12 mouse cellular contexts compared by ENCODE assay signal in genomic region chr7:15961239-15961638, GRCm38 (mm10). TPM values are rescaled to one million over a fixed set of nuclear protein-coding genes. Genes with fewer than 3 reads are reported as not detected.
A peak's percentile ranks its signal among the peaks of the same experiment; 100 is the strongest.
DNase-seq lines count a peak whose midpoint lies in the region; ATAC-seq and TF ChIP-seq lines count a peak whose summit lies in the region.
"Had no signal": no experiment of that assay in that cellular context is flagged by ENCODE, and none has a peak within 500 bp of the region (broad histone marks: within the 10 kb centered on the region; RNA-seq: fewer than 3 reads in every experiment).

No protein-coding gene starts in this region.

- intact Hi-C loops in left cerebral cortex, postnatal 14 days (cut with DNase I), result no loop called here

- WGBS in intestine, embryonic 14.5 days, result 51% methylated on average over 4 of the region's 4 CpGs
- 46% methylated on average over 4 of the region's 4 CpGs for WGBS in intestine, postnatal 0 days

- no peak overlapping the region for H3K4me3 ChIP-seq in intestine, embryonic 14.5 days (ENCODE audit: low read depth, low read length)
- H3K4me3 ChIP-seq in intestine, postnatal 0 days (ENCODE audit: low read depth, low read length), result no peak overlapping the region
- H3K4me3 ChIP-seq in embryonic fibroblast, embryonic 13.5 days (ENCODE audit: insufficient read depth, low read length), result no peak overlapping the region
- H3K4me3 ChIP-seq: embryonic facial prominence, embryonic 12.5 days; hindbrain, embryonic 10.5 days; limb, embryonic 12.5 days had no signal

- no peak for TF ChIP-seq POLR2A in embryonic fibroblast, embryonic 13.5 days (IDR thresholded peaks at IDR 0.05; ENCODE audit: low read depth, low read length)

- peaks cover 37% of the 10 kb centered on the region for H3K36me3 ChIP-seq in intestine, embryonic 14.5 days (ENCODE audit: control insufficient read depth, insufficient read depth, low read length)
- H3K36me3 ChIP-seq in intestine, postnatal 0 days (ENCODE audit: control insufficient read depth, insufficient read depth), result peaks cover 18% of the 10 kb centered on the region; the same call in 1 of the 2 replicates
- H3K36me3 ChIP-seq: limb, embryonic 12.5 days had no signal

- TF ChIP-seq CTCF in intestine, postnatal 0 days (IDR thresholded peaks at IDR 0.05; ENCODE audit: low read depth), result no peak
- no peak for TF ChIP-seq CTCF in embryonic fibroblast, embryonic 13.5 days (IDR thresholded peaks at IDR 0.05; ENCODE audit: borderline replicate concordance, insufficient read depth, low read length)

- 0 out of 2 replicates have a peak overlapping the region, but pooled peaks have one; percentile 90 for H3K27ac ChIP-seq in intestine, embryonic 14.5 days (ENCODE audit: low read depth)
- no peak overlapping the region for H3K27ac ChIP-seq in intestine, postnatal 0 days (ENCODE audit: low read depth, low read length)
- H3K27ac ChIP-seq in embryonic fibroblast, embryonic 13.5 days (ENCODE audit: insufficient read depth, low read length), result peak overlapping the region; percentile 74

- no peak overlapping the region for H3K9ac ChIP-seq in intestine, embryonic 14.5 days (ENCODE audit: low read length)
- no peak overlapping the region for H3K9ac ChIP-seq in intestine, postnatal 0 days (ENCODE audit: low read depth, low read length)
- H3K9ac ChIP-seq: embryonic facial prominence, embryonic 12.5 days had no signal

- H3K9me3 ChIP-seq in intestine, embryonic 14.5 days (ENCODE audit: control insufficient read depth, low read length), result no peaks in the 10 kb centered on the region
- H3K9me3 ChIP-seq in intestine, postnatal 0 days (ENCODE audit: control insufficient read depth), result no peaks in the 10 kb centered on the region
- H3K9me3 ChIP-seq: embryonic facial prominence, embryonic 12.5 days; limb, embryonic 12.5 days had no signal

- H3K27me3 ChIP-seq in intestine, embryonic 14.5 days (replicated peaks; ENCODE audit: control insufficient read depth, insufficient read depth, low read length), result no peaks in the 10 kb centered on the region
- H3K27me3 ChIP-seq in intestine, postnatal 0 days (replicated peaks; ENCODE audit: control insufficient read depth, insufficient read depth, low read length), result no peaks in the 10 kb centered on the region

- H3K4me1 ChIP-seq in intestine, embryonic 14.5 days (replicated peaks; ENCODE audit: control insufficient read depth, insufficient read depth, low read length), result peaks cover 33% of the 10 kb centered on the region
- peaks cover 8% of the 10 kb centered on the region; the same call in 1 of the 2 replicates for H3K4me1 ChIP-seq in intestine, postnatal 0 days (replicated peaks; ENCODE audit: control insufficient read depth, insufficient read depth, low read length)
- peaks cover 28% of the 10 kb centered on the region for H3K4me1 ChIP-seq in embryonic fibroblast, embryonic 13.5 days (ENCODE audit: control insufficient read depth, insufficient read depth, low read length)

- H3K4me2 ChIP-seq in intestine, embryonic 14.5 days (ENCODE audit: low read length), result no peak overlapping the region
- no peak overlapping the region for H3K4me2 ChIP-seq in intestine, postnatal 0 days (replicated peaks; ENCODE audit: low read depth)
- H3K4me2 ChIP-seq: embryonic facial prominence, embryonic 12.5 days; limb, embryonic 12.5 days had no signal

- ATAC-seq in intestine, embryonic 14.5 days (replicated peaks; ENCODE audit: low FRiP score, low TSS enrichment, low read depth), result no peak
- ATAC-seq in intestine, postnatal 0 days, result no peak

- DNase-seq in intestine, embryonic 14.5 days (ENCODE audit: low spot score), result no peak
- DNase-seq in MN1 (ENCODE audit: low spot score), result peak; percentile 30
- DNase-seq in lung, postnatal 14 days, result peak; percentile 60
- DNase-seq in cerebellum, adult 11-12 months, result no peak
- no peak for DNase-seq in left cerebral cortex, postnatal 14 days (ENCODE audit: low spot score in 2 of 2)
- DNase-seq: cerebellum, adult 11 months; right cerebral cortex, adult 18-20 months had no signal

RNA-seq across cellular contexts. Expression of gene Ehd2, which starts 6.1 kb away (rescaled TPM):
- 37.7 and 38.6 TPM in 2 replicates for polyA plus RNA-seq in intestine, embryonic 14.5 days (2014; fragmentation: Nextera tagmentation; extraction: Ambion mirVana)
- polyA plus RNA-seq in intestine, postnatal 0 days (2015; fragmentation: Nextera tagmentation; extraction: Ambion mirVana), result 29.3 and 30.9 TPM in 2 replicates
- polyA plus RNA-seq in embryonic fibroblast, embryonic 13.5 days (2011; ENCODE audit: insufficient read length, low read depth, missing spikeins), result 136 and 191 TPM in 2 replicates
- 1 to 10 TPM; 6.8 to 8.4 TPM for total RNA-seq in left cerebral cortex, postnatal 14 days (2021)

RNA-seq across cellular contexts. Expression of gene Nop53, which starts 15.4 kb away (rescaled TPM):
- 182 and 190 TPM in 2 replicates for polyA plus RNA-seq in intestine, embryonic 14.5 days (2014; fragmentation: Nextera tagmentation; extraction: Ambion mirVana)
- polyA plus RNA-seq in intestine, postnatal 0 days (2015; fragmentation: Nextera tagmentation; extraction: Ambion mirVana), result 109 and 115 TPM in 2 replicates
- polyA plus RNA-seq in embryonic fibroblast, embryonic 13.5 days (2011; ENCODE audit: insufficient read length, low read depth, missing spikeins), result 87.7 and 98.1 TPM in 2 replicates
- 100 to 1,000 TPM in 1 of 2 experiments, 10 to 100 TPM in 1; 97.9 to 106 TPM for total RNA-seq in left cerebral cortex, postnatal 14 days (2021)

RNA-seq across cellular contexts. Expression of gene Selenow, which starts 39.0 kb away (rescaled TPM):
- polyA plus RNA-seq in intestine, embryonic 14.5 days (2014; fragmentation: Nextera tagmentation; extraction: Ambion mirVana), result 802 and 852 TPM in 2 replicates
- polyA plus RNA-seq in intestine, postnatal 0 days (2015; fragmentation: Nextera tagmentation; extraction: Ambion mirVana), result 813 and 814 TPM in 2 replicates
- 382 and 390 TPM in 2 replicates for polyA plus RNA-seq in embryonic fibroblast, embryonic 13.5 days (2011; ENCODE audit: insufficient read length, low read depth, missing spikeins)
- total RNA-seq in left cerebral cortex, postnatal 14 days (2021), result 1,000 to 10,000 TPM; 1,549 to 1,751 TPM

Comparison
In these comparisons a context has a peak if more than half of its experiments do, and no peak if none do; other contexts are left out.
1. DNase-seq: peak in MN1 (single experiment) and lung, postnatal 14 days (single experiment); none in intestine, embryonic 14.5 days (single experiment), cerebellum, adult 11-12 months (single experiment) and left cerebral cortex, postnatal 14 days (0 of 2).